Mouse (Mus musculus): ENCODE measurements around the gene Sox6. TPM values are rescaled to one million over a fixed set of nuclear protein-coding genes. Genes with fewer than 3 reads are reported as not detected.

Gene Sox6
- total and polyA plus RNA-seq, 3 experiments = 0.09 to 1.3 (median 0.90) TPM

- DNase-seq (ENCODE audit: extremely low read depth) = no peak
- dilution Hi-C loops (cut with MboI; ENCODE audit: extremely low pct_ligation_motif_present, extremely low pct_unique_long_range_greater_than_20kb, low sequenced_read_pairs) = no loop called here
- no peak overlapping the region for H3K4me3 ChIP-seq (replicated peaks in 1 of 3; ENCODE audit: low read depth in 2 of 3, low read length in 2 of 3, poor library complexity in 1 of 3)
Observed at GRCm38 (mm10) chr7:115556677-115557076, 481.9 kb downstream of the Sox6 start.

DNA sequence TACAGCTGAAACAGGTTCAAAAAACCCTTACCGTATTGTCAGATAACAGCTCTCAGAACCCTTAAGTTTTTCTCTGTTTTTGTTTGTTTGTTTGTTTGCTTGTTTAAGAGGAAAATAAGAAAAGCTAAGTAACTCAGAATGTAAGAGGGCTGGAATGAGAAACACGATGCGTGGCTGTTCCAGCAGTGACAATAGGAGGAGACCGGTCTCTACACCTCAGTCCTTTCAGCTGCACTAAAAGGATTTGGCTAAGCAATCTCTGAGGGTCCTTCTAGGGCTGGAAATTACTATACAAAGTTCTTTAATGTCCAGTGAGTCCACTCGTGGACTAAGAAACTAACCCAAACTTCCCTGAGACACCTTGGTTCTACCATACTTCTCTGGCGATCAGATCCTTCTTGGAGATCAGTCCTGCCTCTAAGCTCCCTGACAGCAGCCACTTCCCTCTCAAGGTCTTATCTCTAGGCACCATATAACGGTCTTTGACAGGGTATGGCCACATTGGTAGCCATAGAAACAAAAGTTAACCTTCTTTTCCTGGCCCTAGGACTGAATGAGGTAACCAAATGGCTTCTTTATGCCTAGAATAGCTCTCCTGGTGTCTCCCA is 488.3 kb downstream of the Sox6 start:
- Histone ChIP-seq H3K4me3 (replicated peaks in 1 of 3; ENCODE audit: low read depth in 2 of 3, low read length in 2 of 3, poor library complexity in 1 of 3) (no peak overlapping the region), H3K27ac (ENCODE audit: insufficient read depth, low read depth) (no peak overlapping the region), H3K4me1 (ENCODE audit: control insufficient read depth in 1 of 2, insufficient read depth in 2 of 2) (0 out of 4 replicates have a peak, but pooled peaks cover 0 to 2% of the 10 kb centered on the region in 2 experiments), H3K4me2 (ENCODE audit: insufficient read depth, low read depth, poor library complexity, severe bottlenecking) (no peak overlapping the region), H3K27me3 (replicated peaks) (no peaks in the 10 kb centered on the region), H3K36me3 (replicated peaks in 1 of 2; ENCODE audit: control insufficient read depth in 1 of 2, insufficient read depth in 1 of 2, low read length in 1 of 2) (no peaks in the 10 kb centered on the region), H3K9me3 (replicated peaks; ENCODE audit: low read length) (no peaks in the 10 kb centered on the region), H3K9ac (ENCODE audit: insufficient read depth, low read depth) (no peak overlapping the region), H3K79me2 (replicated peaks; ENCODE audit: control insufficient read depth, extremely low read depth, insufficient read depth, poor library complexity, severe bottlenecking) (no peaks in the 10 kb centered on the region)
- dilution Hi-C loops (cut with MboI; ENCODE audit: extremely low pct_ligation_motif_present, extremely low pct_unique_long_range_greater_than_20kb, low sequenced_read_pairs) (no loop called here), in situ Hi-C loops (cut with MboI; ENCODE audit: low pct_ligation_motif_present, low pct_unique_long_range_greater_than_20kb, low sequenced_read_pairs) (no loop called here)
- DNase-seq (ENCODE audit: extremely low read depth) = no peak
- TF ChIP-seq TBP (conservative IDR thresholded peaks at IDR 0.05; ENCODE audit: low read depth, low read length) (no peak), CHD1 (IDR thresholded peaks at IDR 0.05; ENCODE audit: low read depth, low read length) (no peak), MXI1 (IDR thresholded peaks at IDR 0.05; ENCODE audit: low read depth, low read length) (no peak), POLR2A (IDR thresholded peaks at IDR 0.05; ENCODE audit: low read depth, low read length) (no peak), JUND (conservative IDR thresholded peaks at IDR 0.05; ENCODE audit: low read depth, low read length) (no peak), ZMIZ1 (IDR thresholded peaks at IDR 0.05; ENCODE audit: low read depth, low read length) (no peak), MAZ (IDR thresholded peaks at IDR 0.05; ENCODE audit: low read depth, low read length) (no peak), IRF4 (IDR thresholded peaks at IDR 0.05; ENCODE audit: low read depth, low read length) (no peak), MAX (IDR thresholded peaks at IDR 0.05; ENCODE audit: low read length) (no peak), RCOR1 (conservative IDR thresholded peaks at IDR 0.05; ENCODE audit: low read depth, low read length) (no peak)

More at GRCm38 (mm10) chr7:115556677-115557076, 481.9 kb downstream of the Sox6 start:
- Histone ChIP-seq H3K9me3 (replicated peaks; ENCODE audit: low read length) (no peaks in the 10 kb centered on the region), H3K9ac (ENCODE audit: insufficient read depth, low read depth) (no peak overlapping the region), H3K4me2 (ENCODE audit: insufficient read depth, low read depth, poor library complexity, severe bottlenecking) (no peak overlapping the region), H3K27ac (ENCODE audit: insufficient read depth, low read depth) (no peak overlapping the region), H3K79me2 (replicated peaks; ENCODE audit: control insufficient read depth, extremely low read depth, insufficient read depth, poor library complexity, severe bottlenecking) (no peaks in the 10 kb centered on the region), H3K4me1 (ENCODE audit: control insufficient read depth in 1 of 2, insufficient read depth in 2 of 2) (no peaks in the 10 kb centered on the region), H3K36me3 (replicated peaks in 1 of 2; ENCODE audit: control insufficient read depth in 1 of 2, insufficient read depth in 1 of 2, low read length in 1 of 2) (no peaks in the 10 kb centered on the region), H3K27me3 (replicated peaks) (no peaks in the 10 kb centered on the region)
- TF ChIP-seq BHLHE40 (IDR thresholded peaks at IDR 0.05; ENCODE audit: low read depth, low read length) (no peak), CTCF (conservative IDR thresholded peaks at IDR 0.05 in 1 of 2, IDR thresholded peaks at IDR 0.05 in 1 of 2; ENCODE audit: low read depth in 2 of 2, low read length in 2 of 2) (no peak), NRF1 (IDR thresholded peaks at IDR 0.05; ENCODE audit: low read depth, low read length) (no peak), ZNF384 (IDR thresholded peaks at IDR 0.05; ENCODE audit: low read depth, low read length) (no peak)
- in situ Hi-C loops (cut with MboI; ENCODE audit: low pct_ligation_motif_present, low pct_unique_long_range_greater_than_20kb, low sequenced_read_pairs) = no loop called here

- in situ Hi-C loops (cut with MboI; ENCODE audit: low pct_ligation_motif_present, low pct_unique_long_range_greater_than_20kb, low sequenced_read_pairs) = no loop called here
- H3K4me3 ChIP-seq (replicated peaks in 1 of 3; ENCODE audit: low read depth in 2 of 3, low read length in 2 of 3, poor library complexity in 1 of 3) = no peak overlapping the region
- dilution Hi-C loops (cut with MboI; ENCODE audit: extremely low pct_ligation_motif_present, extremely low pct_unique_long_range_greater_than_20kb, low sequenced_read_pairs) = no loop called here
- DNase-seq (ENCODE audit: extremely low read depth) = no peak
- TF ChIP-seq SIN3A (IDR thresholded peaks at IDR 0.05; ENCODE audit: low read length) = no peak
- TF ChIP-seq EP300 (IDR thresholded peaks at IDR 0.05; ENCODE audit: low read length) = no peak
- no peak for TF ChIP-seq ETS1 (conservative IDR thresholded peaks at IDR 0.05; ENCODE audit: low read depth, low read length)
- TF ChIP-seq CHD2 (IDR thresholded peaks at IDR 0.05; ENCODE audit: low read length) = no peak
- no peak for TF ChIP-seq JUN (IDR thresholded peaks at IDR 0.05; ENCODE audit: insufficient read depth, low read depth, low read length)
- TF ChIP-seq POLR2AphosphoS2 (IDR thresholded peaks at IDR 0.05; ENCODE audit: low read depth, low read length) = no peak
- no peak for TF ChIP-seq MEF2A (IDR thresholded peaks at IDR 0.05; ENCODE audit: borderline replicate concordance, low read depth, low read length)
- no peak for TF ChIP-seq USF2 (conservative IDR thresholded peaks at IDR 0.05; ENCODE audit: low read depth, low read length)
- no peak for TF ChIP-seq ZNF384 (IDR thresholded peaks at IDR 0.05; ENCODE audit: low read depth, low read length)
- 0 out of 4 replicates have a peak, but pooled peaks cover 0 to 2% of the 10 kb centered on the region in 2 experiments for H3K4me1 ChIP-seq (ENCODE audit: control insufficient read depth in 1 of 2, insufficient read depth in 2 of 2)
- H3K9me3 ChIP-seq (replicated peaks; ENCODE audit: low read length) = no peaks in the 10 kb centered on the region
- no peak overlapping the region for H3K9ac ChIP-seq (ENCODE audit: insufficient read depth, low read depth)
- H3K79me2 ChIP-seq (replicated peaks; ENCODE audit: control insufficient read depth, extremely low read depth, insufficient read depth, poor library complexity, severe bottlenecking) = no peaks in the 10 kb centered on the region
- H3K4me2 ChIP-seq (ENCODE audit: insufficient read depth, low read depth, poor library complexity, severe bottlenecking) = no peak overlapping the region
- no peaks in the 10 kb centered on the region for H3K27me3 ChIP-seq (replicated peaks)
- no peak overlapping the region for H3K27ac ChIP-seq (ENCODE audit: insufficient read depth, low read depth)
- no peaks in the 10 kb centered on the region for H3K36me3 ChIP-seq (replicated peaks in 1 of 2; ENCODE audit: control insufficient read depth in 1 of 2, insufficient read depth in 1 of 2, low read length in 1 of 2)
Observed at GRCm38 (mm10) chr7:115549670-115550069, 488.9 kb downstream of the Sox6 start.
